Mouse (Mus musculus): ENCODE results near the gene Grm8. TPM values are rescaled to one million over a fixed set of nuclear protein-coding genes. Genes with fewer than 3 reads are reported as not detected.

The Grm8 gene
- polyA plus RNA-seq, 1 experiment: 0.51 TPM

- Histone ChIP-seq H3K4me3 (ENCODE audit: control insufficient read depth, insufficient read depth, low read length) (no peak overlapping the region), H3K27me3 (ENCODE audit: control insufficient read depth, insufficient read depth, low read length) (no peaks in the 10 kb centered on the region), H3K36me3 (ENCODE audit: control insufficient read depth, insufficient read depth, low read length) (no peaks in the 10 kb centered on the region), H3K4me1 (replicated peaks; ENCODE audit: control insufficient read depth, insufficient read depth, low read length) (no peaks in the 10 kb centered on the region), H3K27ac (ENCODE audit: control insufficient read depth, insufficient read depth, low read length) (no peak overlapping the region)
- DNase-seq: no peak
- no peak for TF ChIP-seq POLR2A (IDR thresholded peaks at IDR 0.05; ENCODE audit: control insufficient read depth, extremely low read depth, insufficient read depth, low read length, poor library complexity)
- TF ChIP-seq CTCF (IDR thresholded peaks at IDR 0.05; ENCODE audit: borderline replicate concordance, control insufficient read depth, extremely low read depth, insufficient read depth, low read length, poor library complexity): no peak
Measured at GRCm38 (mm10) chr6:27360440-27360839, 774.5 kb downstream of the Grm8 start.

- WGBS: 92% methylated on average over 4 of the region's 4 CpGs
- Histone ChIP-seq H3K27me3 (ENCODE audit: control insufficient read depth, insufficient read depth, low read length) (no peaks in the 10 kb centered on the region), H3K36me3 (ENCODE audit: control insufficient read depth, insufficient read depth, low read length) (no peaks in the 10 kb centered on the region), H3K27ac (ENCODE audit: control insufficient read depth, insufficient read depth, low read length) (no peak overlapping the region), H3K4me3 (ENCODE audit: control insufficient read depth, insufficient read depth, low read length) (no peak overlapping the region), H3K4me1 (replicated peaks; ENCODE audit: control insufficient read depth, insufficient read depth, low read length) (no peaks in the 10 kb centered on the region)
- no peak for TF ChIP-seq CTCF (IDR thresholded peaks at IDR 0.05; ENCODE audit: borderline replicate concordance, control insufficient read depth, extremely low read depth, insufficient read depth, low read length, poor library complexity)
- TF ChIP-seq POLR2A (IDR thresholded peaks at IDR 0.05; ENCODE audit: control insufficient read depth, extremely low read depth, insufficient read depth, low read length, poor library complexity): no peak
- DNase-seq: no peak
Measured at GRCm38 (mm10) chr6:27351147-27351546, 783.8 kb downstream of the Grm8 start.

GRCm38 (mm10) chr6:27348272-27348671, 786.7 kb downstream of the Grm8 start:
- Histone ChIP-seq H3K36me3 (ENCODE audit: control insufficient read depth, insufficient read depth, low read length) (no peaks in the 10 kb centered on the region), H3K4me3 (ENCODE audit: control insufficient read depth, insufficient read depth, low read length) (no peak overlapping the region), H3K27ac (ENCODE audit: control insufficient read depth, insufficient read depth, low read length) (no peak overlapping the region), H3K4me1 (replicated peaks; ENCODE audit: control insufficient read depth, insufficient read depth, low read length) (no peaks in the 10 kb centered on the region), H3K27me3 (ENCODE audit: control insufficient read depth, insufficient read depth, low read length) (no peaks in the 10 kb centered on the region)
- TF ChIP-seq POLR2A (IDR thresholded peaks at IDR 0.05; ENCODE audit: control insufficient read depth, extremely low read depth, insufficient read depth, low read length, poor library complexity) (no peak), CTCF (IDR thresholded peaks at IDR 0.05; ENCODE audit: borderline replicate concordance, control insufficient read depth, extremely low read depth, insufficient read depth, low read length, poor library complexity) (no peak)
- no peak for DNase-seq
- 23% methylated on average over 2 of the region's 2 CpGs for WGBS

GRCm38 (mm10) chr6:27346311-27346710, 788.7 kb downstream of the Grm8 start:
- 67% methylated on average over 1 of the region's 1 CpGs for WGBS
- no peak overlapping the region for H3K4me3 ChIP-seq (ENCODE audit: control insufficient read depth, insufficient read depth, low read length)

GRCm38 (mm10) chr6:27340131-27340530, 794.8 kb downstream of the Grm8 start:
- no peak for DNase-seq
- Histone ChIP-seq H3K27ac (ENCODE audit: control insufficient read depth, insufficient read depth, low read length) (no peak overlapping the region), H3K4me3 (ENCODE audit: control insufficient read depth, insufficient read depth, low read length) (no peak overlapping the region), H3K27me3 (ENCODE audit: control insufficient read depth, insufficient read depth, low read length) (no peaks in the 10 kb centered on the region), H3K36me3 (ENCODE audit: control insufficient read depth, insufficient read depth, low read length) (no peaks in the 10 kb centered on the region), H3K4me1 (replicated peaks; ENCODE audit: control insufficient read depth, insufficient read depth, low read length) (no peaks in the 10 kb centered on the region)
- 95% methylated on average over 4 of the region's 4 CpGs for WGBS
- TF ChIP-seq CTCF (IDR thresholded peaks at IDR 0.05; ENCODE audit: borderline replicate concordance, control insufficient read depth, extremely low read depth, insufficient read depth, low read length, poor library complexity) (no peak), POLR2A (IDR thresholded peaks at IDR 0.05; ENCODE audit: control insufficient read depth, extremely low read depth, insufficient read depth, low read length, poor library complexity) (no peak)

More at GRCm38 (mm10) chr6:27346311-27346710, 788.7 kb downstream of the Grm8 start:
- no peaks in the 10 kb centered on the region for H3K4me1 ChIP-seq (replicated peaks; ENCODE audit: control insufficient read depth, insufficient read depth, low read length)
- H3K27me3 ChIP-seq (ENCODE audit: control insufficient read depth, insufficient read depth, low read length): no peaks in the 10 kb centered on the region
- TF ChIP-seq POLR2A (IDR thresholded peaks at IDR 0.05; ENCODE audit: control insufficient read depth, extremely low read depth, insufficient read depth, low read length, poor library complexity): no peak
- TF ChIP-seq CTCF (IDR thresholded peaks at IDR 0.05; ENCODE audit: borderline replicate concordance, control insufficient read depth, extremely low read depth, insufficient read depth, low read length, poor library complexity): no peak
- DNase-seq: no peak
- H3K27ac ChIP-seq (ENCODE audit: control insufficient read depth, insufficient read depth, low read length): no peak overlapping the region
- H3K36me3 ChIP-seq (ENCODE audit: control insufficient read depth, insufficient read depth, low read length): no peaks in the 10 kb centered on the region

- TF ChIP-seq POLR2A (IDR thresholded peaks at IDR 0.05; ENCODE audit: control insufficient read depth, extremely low read depth, insufficient read depth, low read length, poor library complexity): no peak
- no peak for TF ChIP-seq CTCF (IDR thresholded peaks at IDR 0.05; ENCODE audit: borderline replicate concordance, control insufficient read depth, extremely low read depth, insufficient read depth, low read length, poor library complexity)
Measured at GRCm38 (mm10) chr6:27318575-27318974, 816.4 kb downstream of the Grm8 start.

GRCm38 (mm10) chr6:27317422-27317821, 817.6 kb downstream of the Grm8 start:
- Histone ChIP-seq H3K27ac (ENCODE audit: control insufficient read depth, insufficient read depth, low read length) (no peak overlapping the region), H3K4me3 (ENCODE audit: control insufficient read depth, insufficient read depth, low read length) (no peak overlapping the region)

More at GRCm38 (mm10) chr6:27318575-27318974, 816.4 kb downstream of the Grm8 start:
- Histone ChIP-seq H3K4me1 (replicated peaks; ENCODE audit: control insufficient read depth, insufficient read depth, low read length) (no peaks in the 10 kb centered on the region), H3K27ac (ENCODE audit: control insufficient read depth, insufficient read depth, low read length) (no peak overlapping the region), H3K4me3 (ENCODE audit: control insufficient read depth, insufficient read depth, low read length) (no peak overlapping the region), H3K27me3 (ENCODE audit: control insufficient read depth, insufficient read depth, low read length) (no peaks in the 10 kb centered on the region), H3K36me3 (ENCODE audit: control insufficient read depth, insufficient read depth, low read length) (no peaks in the 10 kb centered on the region)
- 15% methylated on average over 1 of the region's 1 CpGs for WGBS
- DNase-seq: no peak

More at GRCm38 (mm10) chr6:27317422-27317821, 817.6 kb downstream of the Grm8 start:
- TF ChIP-seq POLR2A (IDR thresholded peaks at IDR 0.05; ENCODE audit: control insufficient read depth, extremely low read depth, insufficient read depth, low read length, poor library complexity) (no peak), CTCF (IDR thresholded peaks at IDR 0.05; ENCODE audit: borderline replicate concordance, control insufficient read depth, extremely low read depth, insufficient read depth, low read length, poor library complexity) (no peak)
- no peaks in the 10 kb centered on the region for H3K4me1 ChIP-seq (replicated peaks; ENCODE audit: control insufficient read depth, insufficient read depth, low read length)
- no peaks in the 10 kb centered on the region for H3K27me3 ChIP-seq (ENCODE audit: control insufficient read depth, insufficient read depth, low read length)
- WGBS: 79% methylated on average over 3 of the region's 3 CpGs
- no peaks in the 10 kb centered on the region for H3K36me3 ChIP-seq (ENCODE audit: control insufficient read depth, insufficient read depth, low read length)
- no peak for DNase-seq
